Mouse (Mus musculus) CH12.LX (cell line): ENCODE measurements around the gene Mrrf. TPM values are rescaled to one million over a fixed set of nuclear protein-coding genes. Genes with fewer than 3 reads are reported as not detected.

ENCODE experiments used
- DNase-seq: peaks from one replicate; pipeline ENCODE4 v3.0.0-alpha.2; 2013; ENCODE audit errors: extremely low read depth
- H3K27ac ChIP-seq: 2 replicates; pipeline ENCODE4 v1.5.1; 2012; ENCODE audit warnings: low read depth, mild to moderate bottlenecking, control low read depth, moderate library complexity; ENCODE audit not compliant: insufficient read depth
- H3K27me3 ChIP-seq: replicated peaks from 2 replicates; pipeline ENCODE3; 2012; ENCODE audit warnings: inconsistent platforms
- H3K36me3 ChIP-seq, 2 experiments: replicated peaks in 1 of 2; 2 replicates each; pipeline versions ENCODE3 to v1.6.1; 2012; ENCODE audit warnings: inconsistent platforms in 1 of 2, low read length in 1 of 2, mild to moderate bottlenecking in 1 of 2, mixed read lengths in 1 of 2, moderate library complexity in 1 of 2; ENCODE audit not compliant: control insufficient read depth in 1 of 2, insufficient read depth in 1 of 2
- H3K4me1 ChIP-seq, 2 experiments: 2 replicates each; pipeline ENCODE4 v1.6.1; 2012; ENCODE audit warnings: inconsistent platforms in 1 of 2, moderate library complexity in 1 of 2; ENCODE audit not compliant: insufficient read depth in 2 of 2, control insufficient read depth in 1 of 2
- H3K4me2 ChIP-seq: 2 replicates; pipeline ENCODE4 v1.6.1; 2012; ENCODE audit warnings: low read depth, mild to moderate bottlenecking, control low read depth; ENCODE audit not compliant: poor library complexity, insufficient read depth, severe bottlenecking
- H3K4me3 ChIP-seq, 3 experiments: fragments of 150-350 bp in 1 of 3; sonication (generic) in 1 of 3; replicated peaks in 1 of 3; 2 replicates each; pipeline versions ENCODE3 to v1.5.1; 2011 to 2012; ENCODE audit warnings: low read depth in 2 of 3, low read length in 2 of 3, mild to moderate bottlenecking in 2 of 3, moderate library complexity in 2 of 3, control low read depth in 1 of 3, improper control_type of control experiment in 1 of 3, inconsistent platforms in 1 of 3, mixed read lengths in 1 of 3; ENCODE audit not compliant: poor library complexity in 1 of 3
- H3K79me2 ChIP-seq: replicated peaks from 2 replicates; pipeline ENCODE4 v1.6.1; 2012; ENCODE audit warnings: mild to moderate bottlenecking, moderate library complexity; ENCODE audit not compliant: control insufficient read depth, poor library complexity, insufficient read depth, severe bottlenecking; ENCODE audit errors: extremely low read depth
- H3K9ac ChIP-seq: 2 replicates; pipeline ENCODE4 v1.6.1; 2012; ENCODE audit warnings: low read depth, mild to moderate bottlenecking, control low read depth, moderate library complexity; ENCODE audit not compliant: insufficient read depth
- H3K9me3 ChIP-seq: replicated peaks from 2 replicates; pipeline ENCODE3; 2012; ENCODE audit warnings: low read length, inconsistent platforms, mixed read lengths
- CHD1 ChIP-seq: IDR thresholded peaks from 2 replicates; pipeline ENCODE4 v1.6.1; 2012; ENCODE audit warnings: low read depth, low read length, improper control_type of control experiment, inconsistent platforms
- CHD2 ChIP-seq: IDR thresholded peaks from 2 replicates; pipeline ENCODE4 v1.6.1; 2011; ENCODE audit warnings: low read length, improper control_type of control experiment
- CTCF ChIP-seq, 2 experiments: IDR thresholded peaks in 1 of 2; conservative IDR thresholded peaks in 1 of 2; 2 replicates each; pipeline ENCODE4 v1.5.1; 2011 to 2012; ENCODE audit warnings: low read depth in 2 of 2, low read length in 2 of 2, improper control_type of control experiment in 1 of 2, inconsistent platforms in 1 of 2, mild to moderate bottlenecking in 1 of 2, moderate library complexity in 1 of 2
- ELF1 ChIP-seq: IDR thresholded peaks from 2 replicates; pipeline ENCODE4 v1.6.1; 2014; ENCODE audit warnings: low read depth, mild to moderate bottlenecking, inconsistent platforms, low read length, improper control_type of control experiment
- EP300 ChIP-seq: IDR thresholded peaks from 2 replicates; pipeline ENCODE4 v1.6.1; 2011; ENCODE audit warnings: low read length, improper control_type of control experiment
- ETS1 ChIP-seq: conservative IDR thresholded peaks from 2 replicates; pipeline ENCODE4 v1.6.1; 2012; ENCODE audit warnings: low read depth, mild to moderate bottlenecking, inconsistent platforms, low read length, improper control_type of control experiment, moderate library complexity
- GABPA ChIP-seq: IDR thresholded peaks from 2 replicates; pipeline ENCODE4 v1.6.1; 2012; ENCODE audit warnings: low read depth, low read length, improper control_type of control experiment, inconsistent platforms; ENCODE audit not compliant: insufficient replicate concordance
- JUND ChIP-seq: conservative IDR thresholded peaks from 2 replicates; pipeline ENCODE4 v1.6.1; 2011; ENCODE audit warnings: low read depth, low read length, improper control_type of control experiment
- KAT2A ChIP-seq: IDR thresholded peaks from 2 replicates; pipeline ENCODE4 v1.6.1; 2012; ENCODE audit warnings: low read length, improper control_type of control experiment, inconsistent platforms; ENCODE audit not compliant: insufficient replicate concordance
- MAFK ChIP-seq: IDR thresholded peaks from 2 replicates; pipeline ENCODE4 v1.6.1; 2011; ENCODE audit warnings: low read length, improper control_type of control experiment; ENCODE audit not compliant: insufficient replicate concordance
- MAX ChIP-seq: IDR thresholded peaks from 2 replicates; pipeline ENCODE4 v1.6.1; 2011; ENCODE audit warnings: low read length, improper control_type of control experiment
- MAZ ChIP-seq: IDR thresholded peaks from 2 replicates; pipeline ENCODE4 v1.6.1; 2012; ENCODE audit warnings: low read depth, mild to moderate bottlenecking, inconsistent platforms, low read length, improper control_type of control experiment, moderate library complexity
- MXI1 ChIP-seq: IDR thresholded peaks from 2 replicates; pipeline ENCODE4 v1.6.1; 2011; ENCODE audit warnings: mild to moderate bottlenecking, low read depth, low read length, improper control_type of control experiment
- MYC ChIP-seq: IDR thresholded peaks from 2 replicates; pipeline ENCODE4 v1.6.1; 2011; ENCODE audit warnings: low read depth, mild to moderate bottlenecking, improper control_type of control experiment, low read length
- NRF1 ChIP-seq: IDR thresholded peaks from 2 replicates; pipeline ENCODE4 v1.6.1; 2014; ENCODE audit warnings: low read depth, mild to moderate bottlenecking, inconsistent platforms, low read length, improper control_type of control experiment, moderate library complexity
- PAX5 ChIP-seq: IDR thresholded peaks from 2 replicates; pipeline ENCODE4 v1.6.1; 2012; ENCODE audit warnings: low read length, inconsistent platforms, mixed read lengths
- POLR2A ChIP-seq: IDR thresholded peaks from 2 replicates; pipeline ENCODE4 v1.6.1; 2011; ENCODE audit warnings: low read depth, mild to moderate bottlenecking, improper control_type of control experiment, low read length
- RAD21 ChIP-seq: IDR thresholded peaks from 2 replicates; pipeline ENCODE4 v1.6.1; 2011; ENCODE audit warnings: low read depth, mild to moderate bottlenecking, low read length, improper control_type of control experiment, moderate library complexity
- RCOR1 ChIP-seq: conservative IDR thresholded peaks from 2 replicates; pipeline ENCODE4 v1.6.1; 2012; ENCODE audit warnings: low read depth, mild to moderate bottlenecking, inconsistent platforms, low read length, improper control_type of control experiment
- SIN3A ChIP-seq: IDR thresholded peaks from 2 replicates; pipeline ENCODE4 v1.6.1; 2012; ENCODE audit warnings: low read length, improper control_type of control experiment, inconsistent platforms
- SMC3 ChIP-seq: IDR thresholded peaks from 2 replicates; pipeline ENCODE4 v1.6.1; 2011; ENCODE audit warnings: low read depth, low read length, improper control_type of control experiment
- TBP ChIP-seq: conservative IDR thresholded peaks from 2 replicates; pipeline ENCODE4 v1.6.1; 2011; ENCODE audit warnings: low read depth, low read length, improper control_type of control experiment
- TCF12 ChIP-seq: IDR thresholded peaks from 2 replicates; pipeline ENCODE4 v1.6.1; 2014; ENCODE audit warnings: low read depth, mild to moderate bottlenecking, inconsistent platforms, low read length, improper control_type of control experiment
- UBTF ChIP-seq: IDR thresholded peaks from 2 replicates; pipeline ENCODE4 v1.6.1; 2012; ENCODE audit warnings: low read depth, mild to moderate bottlenecking, inconsistent platforms, low read length, improper control_type of control experiment, moderate library complexity
- USF2 ChIP-seq: conservative IDR thresholded peaks from 2 replicates; pipeline ENCODE4 v1.6.1; 2011; ENCODE audit warnings: low read depth, low read length, improper control_type of control experiment
- ZKSCAN1 ChIP-seq: IDR thresholded peaks from 2 replicates; pipeline ENCODE4 v1.6.1; 2012; ENCODE audit warnings: low read depth, inconsistent platforms, low read length, improper control_type of control experiment, borderline replicate concordance
- ZMIZ1 ChIP-seq: IDR thresholded peaks from 2 replicates; pipeline ENCODE4 v1.6.1; 2012; ENCODE audit warnings: low read depth, mild to moderate bottlenecking, inconsistent platforms, low read length, improper control_type of control experiment
- dilution Hi-C: fragments of 300-500 bp; cut with MboI; formaldehyde crosslinking; loops from 2 replicates; pipeline ENCODE4 v1.14.3; 2020; ENCODE audit warnings: low sequenced_read_pairs; ENCODE audit not compliant: extremely low pct_unique_long_range_greater_than_20kb, extremely low pct_ligation_motif_present
- in situ Hi-C: fragments of 300-500 bp; cut with MboI; formaldehyde crosslinking; loops from 3 replicates; pipeline ENCODE4 v1.14.3; 2019; ENCODE audit warnings: low sequenced_read_pairs, low pct_ligation_motif_present, low pct_unique_long_range_greater_than_20kb, mixed read lengths
- polyA plus RNA-seq: library from polyadenylated mRNA; unstranded; fragments of >175 nt; gene quantifications from 2 replicates; pipeline ENCODE4 v1.2.1, GENCODE M21; 2012; ENCODE audit warnings: low read depth; ENCODE audit not compliant: insufficient read length
- total RNA-seq, 2 experiments: library from RNA; depleted of rRNA; stranded (reverse); fragments of 300-350 nt in 1 of 2; fragments of >200 nt in 1 of 2; gene quantifications; 2 replicates each; pipeline ENCODE4 v1.2.3; 2012 to 2014

Mrrf gene
- total and polyA plus RNA-seq, 3 experiments: 17.2 to 22.2 (median 20.9) TPM

GRCm38 (mm10) chr2:36214425-36214824 lies 78.2 kb downstream of the Mrrf start:
- H3K4me1 ChIP-seq: peaks cover 16 to 57% of the 10 kb centered on the region in 2 experiments
- no peaks in the 10 kb centered on the region for H3K36me3 ChIP-seq
- in situ Hi-C loops (loop anchor here (5.0 to 25.0 kb wide), 3 partner anchors 60 to 652 kb away; partner anchors contain the start of gene Dab2ip), dilution Hi-C loops (no loop called here)
- no peaks in the 10 kb centered on the region for H3K79me2 ChIP-seq
- H3K9ac ChIP-seq: no peak overlapping the region
- H3K9me3 ChIP-seq: no peaks in the 10 kb centered on the region
- no peak overlapping the region for H3K4me3 ChIP-seq
- no peaks in the 10 kb centered on the region for H3K27me3 ChIP-seq
- peak; percentile 75 for DNase-seq
- peak overlapping the region; percentile 38; the same call in 1 of the 2 replicates for H3K4me2 ChIP-seq
- no peak for TF ChIP-seq ZMIZ1
- peak; percentile 64 for TF ChIP-seq RAD21
- TF ChIP-seq RCOR1: no peak
- TF ChIP-seq NRF1: no peak
- no peak for TF ChIP-seq USF2
- TF ChIP-seq MAZ: no peak
- TF ChIP-seq GABPA: no peak
- no peak for TF ChIP-seq KAT2A
- TF ChIP-seq CTCF (conservative IDR thresholded peaks at IDR 0.05 in 1 of 2, IDR thresholded peaks at IDR 0.05 in 1 of 2; ENCODE audit: low read depth in 2 of 2, low read length in 2 of 2): peak in 1 of 2 experiments; percentile 70; a peak in 2 of 4 replicates
- 0 out of 2 replicates have a peak, but pooled peaks have one; percentile 19 for TF ChIP-seq MAFK
- no peak for TF ChIP-seq MAX
- no peak for TF ChIP-seq CHD1
- no peak for TF ChIP-seq TCF12
- peak; percentile 32; the same call in 1 of the 2 replicates for TF ChIP-seq MXI1
- no peak for TF ChIP-seq SIN3A
- TF ChIP-seq SMC3: peak; percentile 69
- TF ChIP-seq UBTF: no peak
- H3K27ac ChIP-seq: no peak overlapping the region

GRCm38 (mm10) chr2:36215203-36215739 lies 79.1 kb downstream of the Mrrf start:
- no peak overlapping the region for H3K27ac ChIP-seq
- in situ Hi-C loops (loop anchor here (10.0 to 25.0 kb wide), 2 partner anchors 60 to 653 kb away; partner anchors contain the start of gene Dab2ip), dilution Hi-C loops (no loop called here)
- no peaks in the 10 kb centered on the region for H3K9me3 ChIP-seq
- peak; percentile 59 for DNase-seq
- no peak overlapping the region for H3K4me3 ChIP-seq
- peaks cover 16 to 57% of the 10 kb centered on the region in 2 experiments for H3K4me1 ChIP-seq
- no peaks in the 10 kb centered on the region for H3K27me3 ChIP-seq
- TF ChIP-seq EP300 (peak; percentile 38; the same call in 1 of the 2 replicates), SIN3A (no peak), ELF1 (no peak), ETS1 (peak; percentile 56), ZMIZ1 (no peak), CHD2 (no peak), TBP (no peak), MYC (no peak), PAX5 (no peak), ZKSCAN1 (no peak), POLR2A (no peak), JUND (no peak), CHD1 (no peak)
- H3K79me2 ChIP-seq: no peaks in the 10 kb centered on the region
- no peak overlapping the region for H3K9ac ChIP-seq
- H3K36me3 ChIP-seq: no peaks in the 10 kb centered on the region
- no peak overlapping the region for H3K4me2 ChIP-seq
